Mouse (Mus musculus) CH12.LX (cell line): Measurements from ENCODE around the gene Bcl2l11.

Experiments used
- CTCF ChIP-seq, 2 experiments: IDR thresholded peaks in 1 of 2; conservative IDR thresholded peaks in 1 of 2; 2 replicates each; pipeline ENCODE4 v1.5.1; 2011 to 2012; ENCODE audit warnings: low read depth in 2 of 2, low read length in 2 of 2, improper control_type of control experiment in 1 of 2, inconsistent platforms in 1 of 2, mild to moderate bottlenecking in 1 of 2, moderate library complexity in 1 of 2
- E2F4 ChIP-seq: IDR thresholded peaks from 2 replicates; pipeline ENCODE4 v1.6.1; 2011; ENCODE audit warnings: low read depth, low read length, improper control_type of control experiment; ENCODE audit not compliant: insufficient replicate concordance
- ELF1 ChIP-seq: IDR thresholded peaks from 2 replicates; pipeline ENCODE4 v1.6.1; 2014; ENCODE audit warnings: low read depth, mild to moderate bottlenecking, inconsistent platforms, low read length, improper control_type of control experiment
- ETS1 ChIP-seq: conservative IDR thresholded peaks from 2 replicates; pipeline ENCODE4 v1.6.1; 2012; ENCODE audit warnings: low read depth, mild to moderate bottlenecking, inconsistent platforms, low read length, improper control_type of control experiment, moderate library complexity
- JUND ChIP-seq: conservative IDR thresholded peaks from 2 replicates; pipeline ENCODE4 v1.6.1; 2011; ENCODE audit warnings: low read depth, low read length, improper control_type of control experiment
- KAT2A ChIP-seq: IDR thresholded peaks from 2 replicates; pipeline ENCODE4 v1.6.1; 2012; ENCODE audit warnings: low read length, improper control_type of control experiment, inconsistent platforms; ENCODE audit not compliant: insufficient replicate concordance
- PAX5 ChIP-seq: IDR thresholded peaks from 2 replicates; pipeline ENCODE4 v1.6.1; 2012; ENCODE audit warnings: low read length, inconsistent platforms, mixed read lengths
- POLR2A ChIP-seq: IDR thresholded peaks from 2 replicates; pipeline ENCODE4 v1.6.1; 2011; ENCODE audit warnings: low read depth, mild to moderate bottlenecking, improper control_type of control experiment, low read length
- RCOR1 ChIP-seq: conservative IDR thresholded peaks from 2 replicates; pipeline ENCODE4 v1.6.1; 2012; ENCODE audit warnings: low read depth, mild to moderate bottlenecking, inconsistent platforms, low read length, improper control_type of control experiment

DNA sequence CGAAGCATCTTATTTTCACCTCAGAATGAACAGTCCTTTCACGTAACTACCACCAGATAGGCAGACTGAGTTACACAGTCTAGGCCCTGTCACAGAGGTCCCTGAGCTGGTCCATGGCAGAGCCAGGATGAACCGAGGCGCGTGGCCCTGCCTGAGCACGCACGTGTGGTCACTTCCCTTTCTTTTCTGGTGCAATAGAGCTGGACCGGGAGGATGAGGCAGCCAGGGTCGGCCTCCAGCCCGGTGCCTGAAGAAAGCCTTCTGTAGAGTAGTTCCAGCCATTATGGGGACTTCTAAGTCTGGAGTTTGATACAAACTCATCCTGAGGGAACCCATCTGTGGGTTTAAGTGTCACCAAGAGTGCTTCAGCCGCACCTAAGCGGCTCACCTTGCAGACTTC lies 42.1 kb downstream of the Bcl2l11 start:
- TF ChIP-seq JUND (no peak), E2F4 (no peak), CTCF (conservative IDR thresholded peaks at IDR 0.05 in 1 of 2, IDR thresholded peaks at IDR 0.05 in 1 of 2; ENCODE audit: low read depth in 2 of 2, low read length in 2 of 2) (no peak), KAT2A (no peak), POLR2A (no peak), ETS1 (no peak), ELF1 (no peak), RCOR1 (no peak), PAX5 (no peak)
